Mouse (Mus musculus) forebrain, embryonic 16.5 days (tissue): ENCODE results near the gene Mpz. TPM values are rescaled to one million over a fixed set of nuclear protein-coding genes. Genes with fewer than 3 reads are reported as not detected.

Experiments used
- ATAC-seq: fragments of 200-750 bp; cut with Nextera tagmentation; 2 replicates; pipeline ENCODE4 v1.8.0; 2017; ENCODE audit warnings: mild to moderate bottlenecking, moderate library complexity
- H3K27ac ChIP-seq: fragments of 300-500 bp; sonication (generic); 2 replicates; pipeline ENCODE4 v1.5.1; 2014; ENCODE audit warnings: low read length, control low read depth
- H3K27me3 ChIP-seq: fragments of 300-500 bp; sonication (generic); replicated peaks from 2 replicates; pipeline ENCODE4 v1.6.1; 2014; ENCODE audit warnings: low read length; ENCODE audit not compliant: control insufficient read depth, insufficient read depth
- H3K36me3 ChIP-seq: fragments of 300-500 bp; sonication (generic); 2 replicates; pipeline ENCODE4 v1.6.1; 2014; ENCODE audit not compliant: control insufficient read depth, insufficient read depth
- H3K4me1 ChIP-seq: fragments of 300-500 bp; sonication (generic); replicated peaks from 2 replicates; pipeline ENCODE4 v1.6.1; 2014; ENCODE audit warnings: low read length; ENCODE audit not compliant: control insufficient read depth, insufficient read depth
- H3K4me2 ChIP-seq: fragments of 300-500 bp; sonication (generic); 2 replicates; pipeline ENCODE4 v1.6.1; 2014; ENCODE audit warnings: mild to moderate bottlenecking, low read length, control low read depth
- H3K4me3 ChIP-seq: fragments of 300-500 bp; sonication (generic); replicated peaks from 2 replicates; pipeline ENCODE4 v1.5.1; 2014; ENCODE audit warnings: mild to moderate bottlenecking, low read length, control low read depth
- H3K9ac ChIP-seq: fragments of 300-500 bp; sonication (generic); replicated peaks from 2 replicates; pipeline ENCODE4 v1.6.1; 2014; ENCODE audit warnings: low read depth, low read length, control low read depth
- H3K9me3 ChIP-seq: fragments of 300-500 bp; sonication (generic); 2 replicates; pipeline ENCODE4 v1.6.1; 2016; ENCODE audit warnings: low read length; ENCODE audit not compliant: control insufficient read depth
- WGBS: fragments of 180-500 bp; shearing (Covaris S2); extraction: QIAGEN DNeasy Blood & Tissue Kit; methylation state at CpG from one replicate; pipeline ENCODE4 v1.1.7; 2014; 5-methylcytosine and 5-hydroxymethylcytosine counted together
- polyA plus RNA-seq: library from polyadenylated mRNA; unstranded; fragments of >200 nt; fragmentation: Nextera tagmentation; extraction: Ambion mirVana; gene quantifications from 2 replicates; pipeline ENCODE4 v1.2.1, GENCODE M21; 2015

Mpz gene
- polyA plus RNA-seq, 1 experiment from 2014 or later: not detected

- under 1% methylated on average over 38 of the region's 38 CpGs for WGBS
- H3K9me3 ChIP-seq: no peaks in the 10 kb centered on the region
These were observed 39.3 kb upstream of the Mpz start for GRCm38 (mm10) chr1:171111020-171111780.

DNA sequence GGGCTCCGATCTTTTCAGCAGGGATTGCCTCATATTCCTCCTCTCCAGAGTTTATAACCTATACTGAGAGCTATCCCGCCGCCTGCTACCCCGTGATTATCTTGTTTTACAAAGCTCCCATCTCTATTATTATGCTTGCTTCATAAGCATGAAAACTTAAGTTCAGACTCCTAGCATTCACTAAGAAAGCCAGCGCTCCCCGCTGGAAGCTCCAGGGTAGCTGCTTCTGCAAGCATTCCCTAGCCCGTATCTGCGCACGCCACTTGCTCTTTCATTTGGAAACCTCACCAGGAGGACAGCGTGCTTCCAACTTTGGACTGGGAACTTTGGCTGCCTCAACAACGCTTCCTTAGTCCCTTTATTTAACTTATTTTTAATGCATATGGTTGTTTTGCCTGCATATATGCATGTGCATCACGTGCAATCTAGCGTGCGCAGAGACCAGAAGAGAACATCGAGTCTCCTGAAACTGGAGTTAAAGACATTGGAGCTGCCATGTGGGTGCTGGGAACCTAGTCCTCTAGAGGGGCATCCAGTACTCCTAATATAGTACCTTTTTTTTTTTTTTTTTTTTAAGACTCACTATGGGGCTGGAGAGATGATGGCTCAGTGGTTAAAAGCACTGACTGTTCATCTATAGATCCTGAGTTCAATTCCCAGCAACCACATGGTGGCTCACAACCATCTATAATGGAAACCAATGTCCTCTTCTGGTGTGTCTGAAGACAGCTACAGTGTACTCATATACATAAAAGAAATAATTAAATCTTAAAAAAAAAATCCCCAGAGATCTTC lies 38.5 kb upstream of the Mpz start:
- ATAC-seq: no peak
- H3K4me1 ChIP-seq: peaks cover 19% of the 10 kb centered on the region
- peak overlapping the region; percentile 75 for H3K4me3 ChIP-seq
- no peaks in the 10 kb centered on the region for H3K9me3 ChIP-seq
- WGBS: 2% methylated on average over 15 of the region's 15 CpGs
- H3K27me3 ChIP-seq: no peaks in the 10 kb centered on the region
- H3K36me3 ChIP-seq: no peaks in the 10 kb centered on the region
- H3K9ac ChIP-seq: peak overlapping the region; percentile 41
- H3K27ac ChIP-seq: peak overlapping the region; percentile 53
- H3K4me2 ChIP-seq: peak overlapping the region; percentile 90

More at GRCm38 (mm10) chr1:171111020-171111780, 39.3 kb upstream of the Mpz start:
- peak; percentile 93 for ATAC-seq
- Histone ChIP-seq H3K27me3 (no peaks in the 10 kb centered on the region), H3K4me2 (peak overlapping the region; percentile 90), H3K4me1 (peaks cover 19% of the 10 kb centered on the region), H3K9ac (peak overlapping the region; percentile 72), H3K27ac (peak overlapping the region; percentile 80), H3K36me3 (no peaks in the 10 kb centered on the region), H3K4me3 (peak overlapping the region; percentile 75)

- H3K27ac ChIP-seq: no peak overlapping the region
- 90% methylated on average over 4 of the region's 4 CpGs for WGBS
- no peak overlapping the region for H3K9ac ChIP-seq
These were observed 37.5 kb upstream of the Mpz start for GRCm38 (mm10) chr1:171112986-171113385.

GRCm38 (mm10) chr1:171113873-171114299 lies 36.6 kb upstream of the Mpz start, which contains the start of gene Cfap126:
Cfap126 (plus strand) TSS chr1:171113918.
- Histone ChIP-seq H3K9ac (peak within 1 kb of the TSS; percentile 52), H3K9me3 (no peaks in the 10 kb centered on the region), H3K4me1 (peaks cover 19% of the 10 kb centered on the region), H3K27me3 (no peaks in the 10 kb centered on the region), H3K27ac (no peak within 1 kb of the TSS), H3K4me2 (peak within 1 kb of the TSS; percentile 71), H3K4me3 (peak within 1 kb of the TSS; percentile 43), H3K36me3 (no peaks in the 10 kb centered on the region)
- WGBS: under 1% methylated on average over 24 of the region's 24 CpGs
- ATAC-seq: 0 out of 2 replicates have a peak, but pooled peaks have one; percentile 1

More at GRCm38 (mm10) chr1:171112986-171113385, 37.5 kb upstream of the Mpz start:
- Histone ChIP-seq H3K36me3 (no peaks in the 10 kb centered on the region), H3K27me3 (no peaks in the 10 kb centered on the region), H3K4me1 (peaks cover 19% of the 10 kb centered on the region), H3K4me3 (no peak overlapping the region), H3K4me2 (no peak overlapping the region), H3K9me3 (no peaks in the 10 kb centered on the region)
- no peak for ATAC-seq

- H3K27ac ChIP-seq: no peak overlapping the region
- no peaks in the 10 kb centered on the region for H3K27me3 ChIP-seq
- H3K9me3 ChIP-seq: no peaks in the 10 kb centered on the region
- no peak overlapping the region for H3K9ac ChIP-seq
- no peak overlapping the region for H3K4me3 ChIP-seq
- ATAC-seq: no peak
- H3K4me1 ChIP-seq: peaks cover 15% of the 10 kb centered on the region
- H3K36me3 ChIP-seq: no peaks in the 10 kb centered on the region
- no peak overlapping the region for H3K4me2 ChIP-seq
- WGBS: 76% methylated on average over 4 of the region's 4 CpGs
These were observed 34.2 kb upstream of the Mpz start for GRCm38 (mm10) chr1:171116280-171116679.

GRCm38 (mm10) chr1:171118269-171118684 lies 32.2 kb upstream of the Mpz start:
- Histone ChIP-seq H3K27me3 (no peaks in the 10 kb centered on the region), H3K4me2 (no peak overlapping the region), H3K4me1 (peaks cover 8% of the 10 kb centered on the region), H3K9me3 (no peaks in the 10 kb centered on the region), H3K4me3 (no peak overlapping the region), H3K9ac (no peak overlapping the region), H3K36me3 (no peaks in the 10 kb centered on the region), H3K27ac (no peak overlapping the region)
- ATAC-seq: peak; percentile 50
- 9% methylated on average over 4 of the region's 4 CpGs for WGBS

DNA sequence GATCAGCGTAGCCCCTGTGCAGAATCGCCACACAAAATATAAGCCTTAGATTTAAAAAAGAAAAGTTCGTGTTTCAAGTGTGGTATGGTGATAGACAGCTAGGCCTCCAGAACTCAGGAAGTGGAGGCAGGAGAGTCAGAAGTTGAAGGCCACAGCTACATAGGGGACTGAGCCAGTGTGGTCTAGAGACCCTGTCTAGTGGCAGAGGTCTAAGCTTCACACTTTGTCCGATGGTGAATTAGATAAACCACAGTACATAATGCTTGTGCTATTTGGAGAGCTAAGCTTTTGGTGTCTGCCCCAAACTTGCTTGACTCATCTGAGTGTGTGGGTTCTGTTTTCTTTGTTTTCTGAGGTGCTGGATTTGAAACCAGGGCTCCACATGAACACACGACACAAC lies 31.5 kb upstream of the Mpz start:
- Histone ChIP-seq H3K36me3 (no peaks in the 10 kb centered on the region), H3K9ac (no peak overlapping the region), H3K4me2 (no peak overlapping the region), H3K27ac (no peak overlapping the region), H3K27me3 (no peaks in the 10 kb centered on the region), H3K4me3 (no peak overlapping the region), H3K4me1 (peaks cover 2% of the 10 kb centered on the region), H3K9me3 (no peaks in the 10 kb centered on the region)
- 91% methylated on average over 5 of the region's 5 CpGs for WGBS
- no peak for ATAC-seq

- ATAC-seq: no peak
- no peak overlapping the region for H3K4me3 ChIP-seq
- 86% methylated on average over 14 of the region's 14 CpGs for WGBS
These were observed 31.1 kb upstream of the Mpz start for GRCm38 (mm10) chr1:171119405-171119804.

DNA sequence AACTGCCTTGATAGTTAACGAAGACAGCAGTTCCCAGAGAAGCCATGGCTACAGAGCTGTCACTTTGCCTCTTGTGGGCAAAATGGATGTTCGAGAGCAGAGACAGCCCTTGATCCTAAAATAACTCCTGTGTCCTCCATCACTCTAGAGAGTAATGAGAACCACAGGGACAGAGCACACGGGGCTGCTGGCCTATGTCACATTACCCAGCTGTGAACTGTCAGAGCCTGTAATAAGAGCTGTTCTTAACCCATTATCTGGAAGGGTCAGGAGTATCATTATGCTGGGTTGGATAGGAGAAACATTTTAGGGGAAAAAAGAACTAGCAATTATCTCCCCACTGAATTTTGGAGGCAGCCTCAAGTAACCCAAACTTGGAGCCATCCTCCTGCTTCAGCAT lies 29.6 kb upstream of the Mpz start:
- H3K9ac ChIP-seq: no peak overlapping the region
- WGBS: 54% methylated on average over 3 of the region's 3 CpGs
- no peak overlapping the region for H3K4me2 ChIP-seq
- H3K4me3 ChIP-seq: no peak overlapping the region
- ATAC-seq: no peak
- no peak overlapping the region for H3K27ac ChIP-seq
- H3K36me3 ChIP-seq: no peaks in the 10 kb centered on the region
- no peaks in the 10 kb centered on the region for H3K9me3 ChIP-seq
- no peaks in the 10 kb centered on the region for H3K4me1 ChIP-seq
- H3K27me3 ChIP-seq: no peaks in the 10 kb centered on the region

More at GRCm38 (mm10) chr1:171119405-171119804, 31.1 kb upstream of the Mpz start:
- Histone ChIP-seq H3K9me3 (no peaks in the 10 kb centered on the region), H3K27ac (no peak overlapping the region), H3K9ac (no peak overlapping the region), H3K27me3 (no peaks in the 10 kb centered on the region), H3K36me3 (no peaks in the 10 kb centered on the region), H3K4me2 (no peak overlapping the region), H3K4me1 (no peaks in the 10 kb centered on the region)
